Mouse (Mus musculus) heart, postnatal 0 days (tissue): Measurements from ENCODE around the gene Crybg1. TPM values are rescaled to one million over a fixed set of nuclear protein-coding genes. Genes with fewer than 3 reads are reported as not detected.

ENCODE experiments used
- ATAC-seq: fragments of 200-750 bp; cut with Nextera tagmentation; 2 replicates; pipeline ENCODE4 v1.8.0; 2017; ENCODE audit warnings: low read depth, moderate number of reproducible peaks, moderate library complexity; ENCODE audit not compliant: insufficient read depth
- DNase-seq: peaks from one replicate; pipeline ENCODE4 v3.0.0-alpha.2; 2016; ENCODE audit warnings: low spot score
- H3K27ac ChIP-seq: fragments of 300-500 bp; sonication (generic); 2 replicates; pipeline ENCODE4 v1.5.1; 2014; ENCODE audit warnings: low read depth, mild to moderate bottlenecking
- H3K27me3 ChIP-seq: fragments of 300-500 bp; sonication (generic); 2 replicates; pipeline ENCODE4 v1.6.1; 2014; ENCODE audit warnings: low read length, mixed read lengths; ENCODE audit not compliant: control insufficient read depth, insufficient read depth
- H3K36me3 ChIP-seq: fragments of 300-500 bp; sonication (generic); replicated peaks from 2 replicates; pipeline ENCODE4 v1.6.1; 2014; ENCODE audit warnings: low read length, mixed read lengths; ENCODE audit not compliant: control insufficient read depth, insufficient read depth
- H3K4me1 ChIP-seq: fragments of 300-500 bp; sonication (generic); 2 replicates; pipeline ENCODE4 v1.6.1; 2014; ENCODE audit warnings: antibody characterized with exemption; ENCODE audit not compliant: control insufficient read depth, insufficient read depth
- H3K4me2 ChIP-seq: fragments of 300-500 bp; sonication (generic); 2 replicates; pipeline ENCODE4 v1.6.1; 2014; ENCODE audit warnings: low read depth, mild to moderate bottlenecking, low read length, moderate library complexity
- H3K4me3 ChIP-seq: fragments of 300-500 bp; sonication (generic); 2 replicates; pipeline ENCODE4 v1.5.1; 2014; ENCODE audit warnings: low read depth, low read length
- H3K9ac ChIP-seq: fragments of 300-500 bp; sonication (generic); replicated peaks from 2 replicates; pipeline ENCODE4 v1.6.1; 2014; ENCODE audit warnings: low read depth, low read length, mixed read lengths
- H3K9me3 ChIP-seq: fragments of 300-500 bp; sonication (generic); replicated peaks from 2 replicates; pipeline ENCODE4 v1.6.1; 2016; ENCODE audit warnings: low read length; ENCODE audit not compliant: control insufficient read depth
- CTCF ChIP-seq: IDR thresholded peaks from 2 replicates; pipeline ENCODE4 v1.5.1; 2016; ENCODE audit warnings: antibody characterized with exemption, control low read depth, low read depth
- EP300 ChIP-seq: IDR thresholded peaks from 2 replicates; pipeline ENCODE4 v1.6.1; 2016; ENCODE audit warnings: antibody characterized with exemption, low read depth
- WGBS: fragments of 180-500 bp; shearing (Covaris S2); extraction: QIAGEN DNeasy Blood & Tissue Kit; methylation state at CpG from one replicate; pipeline ENCODE4 v1.1.7; 2014; 5-methylcytosine and 5-hydroxymethylcytosine counted together
- polyA plus RNA-seq: library from polyadenylated mRNA; unstranded; fragments of >200 nt; fragmentation: Nextera tagmentation; extraction: Ambion mirVana; gene quantifications from 2 replicates; pipeline ENCODE4 v1.2.1, GENCODE M21; 2015
- total RNA-seq: library from RNA; depleted of rRNA; stranded (reverse); fragments of >200 nt; gene quantifications from 2 replicates; pipeline ENCODE4 v1.2.3, GENCODE M21; 2014; ENCODE audit warnings: low replicate concordance; rRNA removed

Gene Crybg1
- total RNA-seq: 0.15 and 2.0 TPM in 2 replicates
- 0.10 and 0.15 TPM in 2 replicates for polyA plus RNA-seq

DNA sequence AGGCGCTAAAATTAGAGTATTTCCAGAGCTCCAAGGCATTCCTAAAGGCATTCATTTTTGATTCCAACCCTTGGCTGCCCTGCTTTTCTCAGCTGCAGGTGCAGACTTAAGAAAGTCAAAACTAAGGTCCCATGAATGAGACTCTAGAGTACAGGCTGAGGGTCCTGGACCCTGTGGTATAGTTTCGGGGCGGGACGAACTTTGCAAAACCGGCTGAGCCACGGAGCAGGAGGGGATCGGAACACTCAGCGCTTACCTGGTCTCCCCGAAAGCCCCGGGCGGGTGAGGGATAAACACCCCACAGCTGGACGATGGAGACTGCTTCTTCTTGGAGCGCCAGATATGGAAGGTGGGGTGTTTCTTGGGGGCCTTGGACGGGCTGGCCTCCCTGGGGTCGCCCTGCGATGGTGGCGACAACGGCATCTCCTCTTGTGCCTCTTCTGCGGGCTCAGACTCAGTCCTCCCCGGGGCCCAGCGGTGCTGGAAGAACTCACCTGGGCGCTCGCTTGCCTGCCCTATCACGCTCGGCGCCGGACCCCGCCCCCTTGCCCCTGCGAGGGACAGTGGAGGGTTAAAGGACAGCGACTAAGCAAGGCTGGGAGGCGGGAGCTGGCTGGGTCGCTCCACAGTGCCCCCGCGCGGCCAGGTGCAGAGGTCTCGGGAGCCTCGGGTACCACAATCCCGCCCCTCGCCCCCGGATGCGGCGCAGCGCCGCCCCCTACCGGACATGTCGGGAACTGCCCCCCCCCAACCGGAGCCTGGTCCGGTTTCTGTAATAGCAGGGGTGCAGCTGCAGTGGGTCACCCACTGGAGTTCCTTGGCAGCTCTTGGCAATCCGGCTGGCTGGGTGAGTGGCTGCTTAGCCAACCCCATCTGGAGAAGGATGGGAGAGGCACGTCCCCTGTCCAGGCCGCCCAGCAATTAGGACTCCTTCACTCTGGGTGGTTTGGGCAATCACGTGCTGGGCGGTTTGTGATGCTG, at the start of gene Crybg1:
Gene Crybg1 (minus strand): TSS at position 517 of the 981 bp plus-strand sequence.
- no peaks in the 10 kb centered on the region for H3K36me3 ChIP-seq
- peaks cover 7% of the 10 kb centered on the region; the same call in 1 of the 2 replicates for H3K4me1 ChIP-seq
- H3K9me3 ChIP-seq: no peaks in the 10 kb centered on the region
- peak within 1 kb of the TSS; percentile 51 for H3K4me2 ChIP-seq
- ATAC-seq: no peak
- H3K9ac ChIP-seq: no peak within 1 kb of the TSS
- DNase-seq: peak; percentile 7
- peak; percentile 56 for TF ChIP-seq CTCF
- no peak for TF ChIP-seq EP300
- H3K27ac ChIP-seq: no peak within 1 kb of the TSS
- 6% methylated on average over 50 of the region's 53 CpGs for WGBS
- peaks cover 15% of the 10 kb centered on the region for H3K27me3 ChIP-seq
- peak within 1 kb of the TSS; percentile 29 for H3K4me3 ChIP-seq

DNA sequence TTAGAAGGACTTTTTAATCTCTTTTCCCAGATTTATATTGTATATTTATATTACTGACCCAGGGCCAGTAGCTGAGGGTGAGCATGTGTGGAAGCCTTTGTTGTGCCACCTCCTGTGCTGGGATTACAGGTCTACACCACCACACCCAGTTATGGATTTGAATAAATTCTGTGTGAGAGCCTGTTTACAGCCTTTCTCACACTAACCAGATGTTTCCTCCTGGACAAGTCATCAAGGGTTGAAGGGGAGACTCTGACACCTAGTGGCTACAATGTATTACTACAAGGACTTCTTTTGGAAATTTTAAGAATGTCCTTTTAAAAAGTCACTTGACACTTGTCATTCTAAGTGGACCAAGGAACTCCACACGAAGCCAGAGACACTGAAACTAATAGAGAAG, 28.7 kb upstream of the Crybg1 start:
- 0% methylated on average over 1 of the region's 1 CpGs for WGBS
- no peaks in the 10 kb centered on the region for H3K9me3 ChIP-seq
- no peaks in the 10 kb centered on the region for H3K27me3 ChIP-seq
- peak; percentile 68 for DNase-seq
- no peak for ATAC-seq
- H3K4me2 ChIP-seq: no peak overlapping the region
- H3K4me3 ChIP-seq: no peak overlapping the region
- H3K27ac ChIP-seq: no peak overlapping the region
- H3K4me1 ChIP-seq: no peaks in the 10 kb centered on the region
- TF ChIP-seq EP300 (no peak), CTCF (peak; percentile 76)
- no peaks in the 10 kb centered on the region for H3K36me3 ChIP-seq
- H3K9ac ChIP-seq: no peak overlapping the region

DNA sequence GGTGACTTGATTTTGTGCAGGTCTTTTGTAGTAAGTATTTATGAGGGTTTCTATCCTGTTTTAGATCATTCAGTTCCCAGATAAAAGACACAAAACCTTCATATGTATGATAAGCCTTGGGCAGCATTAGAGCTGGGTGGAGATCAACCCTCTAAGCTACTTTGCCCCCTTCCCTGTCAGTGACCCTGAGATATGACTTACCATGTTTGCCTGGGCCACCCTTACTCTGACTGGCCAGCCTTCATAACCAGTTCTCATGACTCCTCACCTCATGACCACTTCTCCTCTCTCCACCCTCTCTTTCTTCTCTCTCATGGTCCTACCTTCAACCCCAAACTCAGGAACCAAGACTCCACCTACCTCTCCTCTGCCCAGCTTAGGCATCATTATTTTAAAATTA, 27.9 kb upstream of the Crybg1 start:
- H3K27me3 ChIP-seq: no peaks in the 10 kb centered on the region
- no peak overlapping the region for H3K27ac ChIP-seq
- H3K9ac ChIP-seq: no peak overlapping the region
- no peak overlapping the region for H3K4me2 ChIP-seq
- H3K36me3 ChIP-seq: no peaks in the 10 kb centered on the region
- no peak for TF ChIP-seq EP300
- TF ChIP-seq CTCF: no peak
- ATAC-seq (no peak), DNase-seq (no peak)
- no peaks in the 10 kb centered on the region for H3K9me3 ChIP-seq
- H3K4me1 ChIP-seq: no peaks in the 10 kb centered on the region
- no peak overlapping the region for H3K4me3 ChIP-seq

DNA sequence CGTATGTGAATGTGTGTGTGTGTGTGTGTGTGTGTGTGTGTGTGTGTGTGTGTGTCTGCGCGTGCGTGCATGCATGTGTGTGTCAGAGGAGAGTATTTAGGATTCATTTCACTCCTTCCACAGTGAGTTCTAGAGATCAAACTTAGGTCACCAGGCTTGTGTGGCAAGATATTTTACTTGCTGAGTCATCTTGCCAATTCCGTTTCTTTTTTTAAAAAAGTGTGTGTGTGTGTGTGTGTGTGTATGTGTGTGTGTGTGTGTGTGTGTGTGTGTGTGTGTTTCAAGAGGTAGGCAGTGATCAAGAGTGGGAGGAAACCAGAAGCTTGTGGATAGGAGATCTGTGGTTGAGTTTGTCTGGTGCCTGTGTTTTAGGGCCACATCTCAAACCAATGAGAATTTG, 27.5 kb upstream of the Crybg1 start:
- Histone ChIP-seq H3K4me3 (no peak overlapping the region), H3K4me2 (no peak overlapping the region), H3K36me3 (no peaks in the 10 kb centered on the region), H3K9me3 (no peaks in the 10 kb centered on the region), H3K4me1 (no peaks in the 10 kb centered on the region), H3K27me3 (no peaks in the 10 kb centered on the region), H3K9ac (no peak overlapping the region), H3K27ac (no peak overlapping the region)
- ATAC-seq: no peak
- WGBS: 81% methylated on average over 5 of the region's 5 CpGs
- DNase-seq: no peak
- TF ChIP-seq EP300: no peak
- no peak for TF ChIP-seq CTCF

DNA sequence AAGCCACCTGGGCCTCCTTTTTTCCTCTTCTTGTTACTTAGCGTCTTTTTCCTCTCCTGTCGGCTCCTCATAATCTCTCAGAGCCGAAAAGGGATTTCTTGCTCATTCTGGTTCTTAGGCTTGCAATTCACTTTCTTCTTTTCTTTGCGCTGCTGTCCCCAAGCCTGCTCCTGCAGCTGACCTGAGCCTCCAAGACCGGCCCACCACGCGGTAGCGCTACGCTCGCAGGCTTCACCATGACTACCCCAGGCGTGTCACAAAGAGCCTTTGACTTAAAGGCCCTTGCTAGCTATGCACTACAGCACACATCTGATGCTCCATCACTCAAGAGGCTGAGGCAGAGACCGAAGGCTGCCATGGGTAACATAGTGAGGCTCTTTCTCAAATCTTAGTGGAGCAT, 21.5 kb upstream of the Crybg1 start:
- no peak for DNase-seq
- 86% methylated on average over 12 of the region's 12 CpGs for WGBS
- no peak overlapping the region for H3K4me2 ChIP-seq
- H3K9me3 ChIP-seq: no peaks in the 10 kb centered on the region
- H3K9ac ChIP-seq: no peak overlapping the region
- no peak for ATAC-seq
- H3K27ac ChIP-seq: no peak overlapping the region
- no peaks in the 10 kb centered on the region for H3K4me1 ChIP-seq
- TF ChIP-seq EP300 (no peak), CTCF (no peak)
- no peak overlapping the region for H3K4me3 ChIP-seq
- H3K36me3 ChIP-seq: no peaks in the 10 kb centered on the region
- no peaks in the 10 kb centered on the region for H3K27me3 ChIP-seq
